Mouse (Mus musculus) liver, adult 2 months (tissue): ENCODE data around the gene Sort1.

Experiments used
- CTCF ChIP-seq: fragments of 200-500 bp; IDR thresholded peaks from 2 replicates; pipeline ENCODE4 v1.5.1; 2011; ENCODE audit warnings: low read depth, low read length, control low read depth
- POLR2A ChIP-seq: fragments of 200-500 bp; IDR thresholded peaks from 2 replicates; pipeline ENCODE4 v1.6.1; 2011; ENCODE audit warnings: low read length, control low read depth; ENCODE audit not compliant: insufficient read depth; ENCODE audit errors: extremely low read depth

GRCm38 (mm10) chr3:108296220-108297049 lies 12.6 kb downstream of the Sort1 start:
- no peak for TF ChIP-seq POLR2A
- no peak for TF ChIP-seq CTCF
